Mouse (Mus musculus): ENCODE measurements around the gene Olfr1157. TPM values are rescaled to one million over a fixed set of nuclear protein-coding genes. Genes with fewer than 3 reads are reported as not detected.

Gene Olfr1157
- not detected for total RNA-seq (2021)
- long read RNA-seq, experiment 1: 0 reads
- long read RNA-seq, experiment 2: 0 reads

DNA sequence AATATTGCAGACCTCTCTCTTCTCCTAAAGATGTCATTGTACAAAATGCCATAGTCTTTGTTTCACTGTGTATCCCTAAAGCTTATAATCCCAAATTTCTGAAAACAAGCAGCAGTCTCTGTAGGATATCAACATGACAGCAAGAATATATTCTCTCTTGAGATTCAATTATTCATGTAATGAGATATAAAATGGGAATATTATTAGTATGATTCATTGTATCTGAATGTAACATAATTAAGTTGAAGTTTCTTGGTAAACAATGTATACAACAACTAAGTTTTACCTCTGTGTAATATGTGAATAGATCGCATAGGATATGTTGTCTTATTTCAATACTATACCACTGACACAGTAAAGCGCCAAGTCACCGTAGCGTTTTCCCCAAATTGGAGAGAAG, at the start of gene Olfr1157:
Olfr1157 (minus strand) TSS at position 101 of the 400 bp plus-strand sequence.
- intact Hi-C loops (cut with DNase I): no loop called here
- DNase-seq: no peak

- no peak for DNase-seq
- intact Hi-C loops (cut with DNase I): no loop called here
These were observed 39.6 kb upstream of the Olfr1157 start, which contains the start of gene Olfr1160 for GRCm38 (mm10) chr2:88007515-88008318. Gene Olfr1160 (minus strand): TSS chr2:88008268.

- intact Hi-C loops (cut with DNase I): no loop called here
- no peak for DNase-seq
These were observed 21.7 kb upstream of the Olfr1157 start, which contains the start of gene Olfr1158 for GRCm38 (mm10) chr2:87989813-87990212. Gene Olfr1158 (plus strand): TSS chr2:87990113.

DNA sequence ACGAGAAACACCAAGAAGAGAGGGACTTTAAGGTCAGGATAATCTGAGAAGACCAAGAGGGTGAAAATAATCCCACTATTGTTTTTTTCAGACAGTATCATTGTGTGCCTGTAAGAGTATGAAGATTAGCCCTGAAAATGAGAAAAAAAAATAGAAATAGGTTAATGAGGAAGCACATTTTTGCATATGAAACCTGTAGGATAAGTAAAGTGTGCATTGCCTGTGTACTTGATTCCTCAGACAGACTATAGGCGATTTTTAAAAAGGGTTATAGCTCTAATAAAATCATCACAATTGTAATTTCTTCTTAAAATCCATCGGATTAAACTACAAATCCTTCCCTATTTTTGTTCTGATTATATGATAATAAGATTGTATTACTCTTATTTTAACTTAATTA, 6.5 kb upstream of the Olfr1157 start, which contains the start of gene Olfr74:
Olfr74 (minus strand) TSS at position 101 of the 400 bp plus-strand sequence.
- no peak for DNase-seq
- intact Hi-C loops (cut with DNase I): no loop called here

DNA sequence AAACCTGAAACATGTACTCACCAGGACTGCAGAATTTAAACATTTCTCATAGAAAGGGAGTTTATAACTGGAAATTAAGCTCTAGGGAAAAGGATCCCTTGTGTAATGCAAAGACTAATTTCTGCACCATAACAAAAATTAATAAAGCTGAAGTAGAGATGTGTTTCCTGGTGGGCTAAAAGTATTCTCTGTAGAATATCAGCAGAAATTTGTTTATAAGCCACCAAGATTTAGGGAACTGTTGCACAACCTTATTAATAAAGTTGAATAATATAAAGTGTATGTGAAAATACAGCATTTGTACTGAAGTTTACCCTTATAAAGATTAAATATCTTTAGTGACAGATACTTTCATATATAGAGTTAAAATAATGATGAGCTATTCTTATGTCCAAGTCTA, 15.1 kb downstream of the Olfr1157 start, which contains the start of gene Olfr1156:
Olfr1156 (minus strand) TSS at position 101 of the 400 bp plus-strand sequence.
- no peak for DNase-seq
- intact Hi-C loops (cut with DNase I): no loop called here

DNA sequence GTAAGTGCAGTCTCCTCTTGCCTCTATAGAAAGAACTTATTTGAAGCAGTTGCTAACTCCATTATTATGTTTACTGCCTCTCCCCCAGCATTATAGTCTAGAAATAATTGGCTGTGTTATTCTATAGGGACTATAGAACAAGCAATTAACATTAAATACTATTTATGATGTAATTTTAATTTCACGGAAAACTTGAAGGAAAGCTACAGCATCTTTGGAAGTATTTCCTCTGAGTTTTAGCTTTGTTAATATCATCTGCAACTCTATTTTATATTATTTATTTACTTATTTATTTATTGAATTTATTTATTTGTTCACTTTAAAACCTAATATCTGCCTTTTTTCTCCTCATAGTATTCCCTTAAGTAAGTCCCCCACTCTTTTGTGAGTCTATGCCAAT, 23.1 kb downstream of the Olfr1157 start, which contains the start of gene Olfr1155:
Olfr1155 (minus strand) TSS at position 101 of the 400 bp plus-strand sequence.
- intact Hi-C loops (cut with DNase I): no loop called here
- no peak for DNase-seq

Other genes with a start within 250 kb of the Olfr1157 start
- gene Olfr1138, start 228.3 kb downstream of the Olfr1157 start, total RNA-seq (2021): not detected
- not detected for gene Olfr1140, start 224.5 kb downstream of the Olfr1157 start, total RNA-seq (2021)
- not detected for gene Olfr1141, start 214.3 kb downstream of the Olfr1157 start, total RNA-seq (2021)
- gene Olfr152, start 188.8 kb downstream of the Olfr1157 start, total RNA-seq (2021): not detected
- gene Olfr1143, start 167.7 kb downstream of the Olfr1157 start, total RNA-seq (2021): not detected
- gene Olfr1145, start 158.5 kb downstream of the Olfr1157 start, total RNA-seq (2021): not detected
- gene Olfr1148, start 137.8 kb downstream of the Olfr1157 start, total RNA-seq (2021): not detected
- not detected for gene Olfr1150-ps1, start 124.3 kb downstream of the Olfr1157 start, total RNA-seq (2021)
- gene Olfr1151, start 112.4 kb downstream of the Olfr1157 start, total RNA-seq (2021): not detected
- not detected for gene Olfr1152, start 101.8 kb downstream of the Olfr1157 start, total RNA-seq (2021)
- gene Olfr1153, start 73.3 kb downstream of the Olfr1157 start, total RNA-seq (2021): not detected
- gene Olfr1154, start 63.1 kb downstream of the Olfr1157 start, total RNA-seq (2021): not detected
- not detected for gene Olfr1155, start 23.2 kb downstream of the Olfr1157 start, total RNA-seq (2021)
- gene Olfr1156, start 15.2 kb downstream of the Olfr1157 start, total RNA-seq (2021): not detected
- not detected for gene Olfr74, start 6.4 kb upstream of the Olfr1157 start, total RNA-seq (2021)
- gene Olfr1158, start 21.8 kb upstream of the Olfr1157 start, total RNA-seq (2021): not detected
- not detected for gene Olfr1160, start 40.0 kb upstream of the Olfr1157 start, total RNA-seq (2021)
- gene Olfr1161, start 54.5 kb upstream of the Olfr1157 start, total RNA-seq (2021): not detected
- not detected for gene Olfr73, start 69.4 kb upstream of the Olfr1157 start, total RNA-seq (2021)
- gene Olfr1162, start 82.8 kb upstream of the Olfr1157 start, total RNA-seq (2021): not detected
- not detected for gene Olfr1163, start 103.5 kb upstream of the Olfr1157 start, total RNA-seq (2021)
- gene Olfr1164, start 125.7 kb upstream of the Olfr1157 start, total RNA-seq (2021): not detected
- gene Olfr1166, start 160.0 kb upstream of the Olfr1157 start, total RNA-seq (2021): not detected
- gene Olfr1167, start 186.9 kb upstream of the Olfr1157 start, total RNA-seq (2021): not detected
- gene Olfr1168, start 213.6 kb upstream of the Olfr1157 start, total RNA-seq (2021): not detected

Data from heart, postnatal 14 days (tissue).